ENCODE assay signal across 12 mouse cellular contexts in genomic region chr3:37128269-37128668, GRCm38 (mm10). TPM values are rescaled to one million over a fixed set of nuclear protein-coding genes. Genes with fewer than 3 reads are reported as not detected.
DNase-seq lines count a peak whose midpoint lies in the region; ATAC-seq lines count a peak whose summit lies in the region.
"Had no signal": no experiment of that assay in that cellular context is flagged by ENCODE, and none has a peak within 500 bp of the region (broad histone marks: within the 10 kb centered on the region; RNA-seq: fewer than 3 reads in every experiment).

No protein-coding gene starts in this region.

- ATAC-seq in kidney, embryonic 14.5 days (ENCODE audit: low FRiP score, low TSS enrichment): peak; percentile 46; the same call in 1 of the 2 replicates
- ATAC-seq in monocyte, adult 5-6 weeks (replicated peaks; ENCODE audit: insufficient number of reproducible peaks, low FRiP score, low TSS enrichment, poor library complexity, severe bottlenecking): no peak
- ATAC-seq in midbrain, embryonic 13.5 days: no peak

- no peak overlapping the region for H3K4me3 ChIP-seq in kidney, embryonic 14.5 days (ENCODE audit: low read length)
- no peak overlapping the region for H3K4me3 ChIP-seq in midbrain, embryonic 13.5 days (replicated peaks)
- H3K4me3 ChIP-seq: heart, embryonic 13.5 days had no signal

- no peak overlapping the region for H3K27ac ChIP-seq in kidney, embryonic 14.5 days (ENCODE audit: low read depth, low read length)
- H3K27ac ChIP-seq in midbrain, embryonic 13.5 days: no peak overlapping the region
- H3K27ac ChIP-seq: heart, embryonic 13.5 days had no signal

- H3K36me3 ChIP-seq in kidney, embryonic 14.5 days (ENCODE audit: control insufficient read depth, insufficient read depth, low read length): no peaks in the 10 kb centered on the region
- no peaks in the 10 kb centered on the region for H3K36me3 ChIP-seq in midbrain, embryonic 13.5 days
- H3K36me3 ChIP-seq: heart, embryonic 13.5 days had no signal

- no peaks in the 10 kb centered on the region for H3K4me1 ChIP-seq in kidney, embryonic 14.5 days (ENCODE audit: control insufficient read depth, insufficient read depth, low read length)
- no peaks in the 10 kb centered on the region for H3K4me1 ChIP-seq in midbrain, embryonic 13.5 days (replicated peaks)

- no peak for DNase-seq in kidney, postnatal 25 days
- peak; percentile 67 for DNase-seq in NIH3T3 (ENCODE audit: low read depth)
- DNase-seq in gastrocnemius, postnatal 25 days: peak; percentile 59
- peak; percentile 43 for DNase-seq in lung, postnatal 25 days (ENCODE audit: low spot score)
- DNase-seq in left cerebral cortex, postnatal 25 days (ENCODE audit: low spot score in 2 of 2): no peak
- DNase-seq: cerebellum, adult 2 months; right cerebral cortex, postnatal 25 days had no signal

- no peaks in the 10 kb centered on the region for H3K27me3 ChIP-seq in kidney, embryonic 14.5 days (ENCODE audit: control insufficient read depth, insufficient read depth, low read length)
- no peaks in the 10 kb centered on the region for H3K27me3 ChIP-seq in midbrain, embryonic 13.5 days
- H3K27me3 ChIP-seq: heart, embryonic 13.5 days had no signal

- intact Hi-C loops in left cerebral cortex, postnatal 25 days (cut with DNase I): no loop called here

- 50% methylated on average over 4 of the region's 4 CpGs for WGBS in kidney, embryonic 14.5 days
- 63% methylated on average over 4 of the region's 4 CpGs for WGBS in midbrain, embryonic 13.5 days

- no peak overlapping the region for H3K4me2 ChIP-seq in kidney, embryonic 14.5 days (replicated peaks; ENCODE audit: low read depth, low read length)
- no peak overlapping the region for H3K4me2 ChIP-seq in midbrain, embryonic 13.5 days (replicated peaks)
- H3K4me2 ChIP-seq: heart, embryonic 13.5 days had no signal

- H3K9ac ChIP-seq in kidney, embryonic 14.5 days (ENCODE audit: low read depth, low read length): no peak overlapping the region
- H3K9ac ChIP-seq in midbrain, embryonic 13.5 days (replicated peaks): no peak overlapping the region
- H3K9ac ChIP-seq: heart, embryonic 13.5 days had no signal

- no peaks in the 10 kb centered on the region for H3K9me3 ChIP-seq in kidney, embryonic 14.5 days (ENCODE audit: control insufficient read depth, low read length)
- H3K9me3 ChIP-seq in midbrain, embryonic 13.5 days: no peaks in the 10 kb centered on the region
- H3K9me3 ChIP-seq: heart, embryonic 13.5 days had no signal

RNA-seq across cellular contexts. Expression of gene Il2, which starts 2.5 kb away (rescaled TPM):
- 0.27 and 0.30 TPM in 2 replicates for polyA plus RNA-seq in kidney, embryonic 14.5 days (2014; fragmentation: Nextera tagmentation; extraction: Ambion mirVana)
- total RNA-seq in gastrocnemius, postnatal 25 days (2021): not detected
- not detected for total RNA-seq in left cerebral cortex, postnatal 25 days (2021)
- 1.0 TPM in 1 of 3 replicates, not detected in the others for total RNA-seq in monocyte, adult 5-6 weeks (2017)
- polyA plus RNA-seq in midbrain, embryonic 13.5 days (2015; fragmentation: Nextera tagmentation; extraction: Ambion mirVana): 0.37 and 0.43 TPM in 2 replicates
- polyA plus RNA-seq: liver, embryonic 16.5 days had no signal

Comparison
In these comparisons a context has a peak if more than half of its experiments do, and no peak if none do; other contexts are left out.
1. DNase-seq: peak in NIH3T3 (single experiment), gastrocnemius, postnatal 25 days (single experiment) and lung, postnatal 25 days (single experiment); none in kidney, postnatal 25 days (0 of 2) and left cerebral cortex, postnatal 25 days (0 of 2).